Mouse (Mus musculus): ENCODE results near the gene Evx2. TPM values are rescaled to one million over a fixed set of nuclear protein-coding genes. Genes with fewer than 3 reads are reported as not detected.

The Evx2 gene
- polyA plus RNA-seq (2016; fragmentation: Nextera tagmentation; extraction: Ambion mirVana), result 0.17 and 0.50 TPM in 2 replicates

- H3K27me3 ChIP-seq (ENCODE audit: low read depth, poor library complexity, severe bottlenecking), result peaks cover 100% of the 10 kb centered on the region
- H3K27ac ChIP-seq (replicated peaks), result no peak within 1 kb of the TSS
- H3K4me1 ChIP-seq, result peaks cover 29% of the 10 kb centered on the region
- H3K4me3 ChIP-seq, result peak within 1 kb of the TSS; percentile 29
- no peaks in the 10 kb centered on the region for H3K36me3 ChIP-seq
- H3K9me3 ChIP-seq (replicated peaks), result no peaks in the 10 kb centered on the region
- DNase-seq (ENCODE audit: low spot score), result peak; percentile 50
- 2% methylated on average over 28 of the region's 28 CpGs for WGBS
Observed at GRCm38 (mm10) chr2:74659507-74660005, at the start of gene Evx2. Gene Evx2, minus strand, starts transcription at chr2:74659557.

- Histone ChIP-seq H3K9me3 (replicated peaks) (no peaks in the 10 kb centered on the region), H3K4me3 (no peak overlapping the region), H3K36me3 (no peaks in the 10 kb centered on the region), H3K4me1 (peaks cover 20% of the 10 kb centered on the region), H3K27me3 (ENCODE audit: low read depth, poor library complexity, severe bottlenecking) (peaks cover 100% of the 10 kb centered on the region), H3K27ac (replicated peaks) (no peak overlapping the region)
- no peak for DNase-seq (ENCODE audit: low spot score)
- WGBS, result 8% methylated on average over 4 of the region's 4 CpGs
Observed at GRCm38 (mm10) chr2:74708676-74709075, 49.3 kb upstream of the Evx2 start.

GRCm38 (mm10) chr2:74707599-74707998, 48.2 kb upstream of the Evx2 start:
- Histone ChIP-seq H3K27ac (replicated peaks) (no peak overlapping the region), H3K36me3 (no peaks in the 10 kb centered on the region), H3K4me3 (no peak overlapping the region), H3K4me1 (peaks cover 20% of the 10 kb centered on the region), H3K27me3 (ENCODE audit: low read depth, poor library complexity, severe bottlenecking) (peaks cover 100% of the 10 kb centered on the region), H3K9me3 (replicated peaks) (no peaks in the 10 kb centered on the region)
- no peak for DNase-seq (ENCODE audit: low spot score)
- WGBS, result 5% methylated on average over 7 of the region's 7 CpGs

GRCm38 (mm10) chr2:74706393-74706960, 47.1 kb upstream of the Evx2 start:
- 3% methylated on average over 13 of the region's 13 CpGs for WGBS
- Histone ChIP-seq H3K27ac (replicated peaks) (no peak overlapping the region), H3K36me3 (no peaks in the 10 kb centered on the region), H3K27me3 (ENCODE audit: low read depth, poor library complexity, severe bottlenecking) (peaks cover 100% of the 10 kb centered on the region), H3K4me3 (no peak overlapping the region), H3K9me3 (replicated peaks) (no peaks in the 10 kb centered on the region), H3K4me1 (peaks cover 14% of the 10 kb centered on the region)
- DNase-seq (ENCODE audit: low spot score), result no peak

- peaks cover 100% of the 10 kb centered on the region for H3K27me3 ChIP-seq (ENCODE audit: low read depth, poor library complexity, severe bottlenecking)
- peaks cover 14% of the 10 kb centered on the region for H3K4me1 ChIP-seq
- H3K36me3 ChIP-seq, result no peaks in the 10 kb centered on the region
- DNase-seq (ENCODE audit: low spot score), result no peak
- WGBS, result 1% methylated on average over 81 of the region's 85 CpGs
- no peak overlapping the region for H3K27ac ChIP-seq (replicated peaks)
- H3K9me3 ChIP-seq (replicated peaks), result no peaks in the 10 kb centered on the region
- H3K4me3 ChIP-seq, result peak overlapping the region; percentile 50
Observed at GRCm38 (mm10) chr2:74705467-74706089, 46.2 kb upstream of the Evx2 start.

- Histone ChIP-seq H3K9me3 (replicated peaks) (no peaks in the 10 kb centered on the region), H3K36me3 (no peaks in the 10 kb centered on the region), H3K27me3 (ENCODE audit: low read depth, poor library complexity, severe bottlenecking) (peaks cover 100% of the 10 kb centered on the region), H3K27ac (replicated peaks) (no peak overlapping the region), H3K4me1 (peaks cover 14% of the 10 kb centered on the region), H3K4me3 (peak overlapping the region; percentile 50)
- DNase-seq (ENCODE audit: low spot score), result no peak
- WGBS, result under 1% methylated on average over 61 of the region's 66 CpGs
Observed at GRCm38 (mm10) chr2:74704999-74705466, 45.7 kb upstream of the Evx2 start.

GRCm38 (mm10) chr2:74704393-74704998, 45.1 kb upstream of the Evx2 start, which contains the start of gene Hoxd8:
Gene Hoxd8, plus strand, starts transcription at chr2:74704615.
- peaks cover 100% of the 10 kb centered on the region for H3K27me3 ChIP-seq (ENCODE audit: low read depth, poor library complexity, severe bottlenecking)
- no peaks in the 10 kb centered on the region for H3K9me3 ChIP-seq (replicated peaks)
- under 1% methylated on average over 42 of the region's 52 CpGs for WGBS
- no peak within 1 kb of the TSS for H3K27ac ChIP-seq (replicated peaks)
- H3K4me1 ChIP-seq, result peaks cover 14% of the 10 kb centered on the region
- peak within 1 kb of the TSS; percentile 50 for H3K4me3 ChIP-seq
- peak; percentile 75 for DNase-seq (ENCODE audit: low spot score)
- no peaks in the 10 kb centered on the region for H3K36me3 ChIP-seq

- no peak for DNase-seq (ENCODE audit: low spot score)
- Histone ChIP-seq H3K27ac (replicated peaks) (no peak overlapping the region), H3K36me3 (no peaks in the 10 kb centered on the region), H3K4me1 (peaks cover 14% of the 10 kb centered on the region), H3K4me3 (no peak overlapping the region), H3K27me3 (ENCODE audit: low read depth, poor library complexity, severe bottlenecking) (peaks cover 100% of the 10 kb centered on the region), H3K9me3 (replicated peaks) (no peaks in the 10 kb centered on the region)
- WGBS, result 2% methylated on average over 26 of the region's 26 CpGs
Observed at GRCm38 (mm10) chr2:74703720-74704392, 44.5 kb upstream of the Evx2 start.

GRCm38 (mm10) chr2:74703317-74703716, 44.0 kb upstream of the Evx2 start:
- no peak overlapping the region for H3K4me3 ChIP-seq
- no peaks in the 10 kb centered on the region for H3K9me3 ChIP-seq (replicated peaks)
- H3K4me1 ChIP-seq, result peaks cover 18% of the 10 kb centered on the region
- peaks cover 100% of the 10 kb centered on the region for H3K27me3 ChIP-seq (ENCODE audit: low read depth, poor library complexity, severe bottlenecking)
- no peaks in the 10 kb centered on the region for H3K36me3 ChIP-seq
- H3K27ac ChIP-seq (replicated peaks), result no peak overlapping the region
- 2% methylated on average over 10 of the region's 10 CpGs for WGBS
- DNase-seq (ENCODE audit: low spot score), result no peak

- Histone ChIP-seq H3K36me3 (no peaks in the 10 kb centered on the region), H3K27me3 (ENCODE audit: low read depth, poor library complexity, severe bottlenecking) (peaks cover 100% of the 10 kb centered on the region), H3K4me3 (no peak overlapping the region), H3K4me1 (peaks cover 23% of the 10 kb centered on the region), H3K27ac (replicated peaks) (no peak overlapping the region), H3K9me3 (replicated peaks) (no peaks in the 10 kb centered on the region)
- WGBS, result 14% methylated on average over 6 of the region's 6 CpGs
- no peak for DNase-seq (ENCODE audit: low spot score)
Observed at GRCm38 (mm10) chr2:74702820-74703219, 43.5 kb upstream of the Evx2 start.

- Histone ChIP-seq H3K27me3 (ENCODE audit: low read depth, poor library complexity, severe bottlenecking) (peaks cover 100% of the 10 kb centered on the region), H3K9me3 (replicated peaks) (no peaks in the 10 kb centered on the region), H3K4me1 (peaks cover 27% of the 10 kb centered on the region), H3K4me3 (no peak overlapping the region), H3K27ac (replicated peaks) (no peak overlapping the region), H3K36me3 (no peaks in the 10 kb centered on the region)
- DNase-seq (ENCODE audit: low spot score), result peak; percentile 79
- WGBS, result 11% methylated on average over 17 of the region's 17 CpGs
Observed at GRCm38 (mm10) chr2:74701949-74702819, 42.8 kb upstream of the Evx2 start.

All from midbrain, embryonic 10.5 days (tissue).